Mouse (Mus musculus) MEL (cell line): ENCODE results near the gene Plekhg2.

Experiments used
- CTCF ChIP-seq, 3 experiments: IDR thresholded peaks in 2 of 3; conservative IDR thresholded peaks in 1 of 3; 2 replicates each; pipeline ENCODE4 v1.5.1; 2011 to 2012; ENCODE audit warnings: low read length in 3 of 3, low read depth in 2 of 3, mild to moderate bottlenecking in 2 of 3, improper control_type of control experiment in 1 of 3, inconsistent platforms in 1 of 3, mixed read lengths in 1 of 3, moderate library complexity in 1 of 3; ENCODE audit not compliant: control insufficient read depth in 1 of 3, insufficient read depth in 1 of 3, poor library complexity in 1 of 3, severe bottlenecking in 1 of 3
- GATA1 ChIP-seq: IDR thresholded peaks from 2 replicates; pipeline ENCODE4 v1.6.1; 2011; ENCODE audit warnings: low read depth, low read length, improper control_type of control experiment
- MAX ChIP-seq: IDR thresholded peaks from 2 replicates; pipeline ENCODE4 v1.6.1; 2011; ENCODE audit warnings: low read length, improper control_type of control experiment
- MYC ChIP-seq: IDR thresholded peaks from 2 replicates; pipeline ENCODE4 v1.6.1; 2011; ENCODE audit warnings: low read depth, mild to moderate bottlenecking, low read length, improper control_type of control experiment, moderate library complexity
- POLR2A ChIP-seq, 2 experiments: IDR thresholded peaks; 2 replicates each; pipeline ENCODE4 v1.6.1; 2011 to 2012; ENCODE audit warnings: low read length in 2 of 2, mild to moderate bottlenecking in 2 of 2, control low read depth in 1 of 2, improper control_type of control experiment in 1 of 2, low read depth in 1 of 2, moderate library complexity in 1 of 2; ENCODE audit not compliant: control insufficient read depth in 1 of 2, insufficient read depth in 1 of 2, poor library complexity in 1 of 2
- POLR2AphosphoS2 ChIP-seq: IDR thresholded peaks from 2 replicates; pipeline ENCODE4 v1.6.1; 2011; ENCODE audit warnings: low read length, improper control_type of control experiment
- TAL1 ChIP-seq: IDR thresholded peaks from 2 replicates; pipeline ENCODE4 v1.6.1; 2012; ENCODE audit warnings: mild to moderate bottlenecking, inconsistent platforms, low read length, moderate library complexity, mixed read lengths
- TCF12 ChIP-seq: IDR thresholded peaks from 2 replicates; pipeline ENCODE4 v1.6.1; 2014; ENCODE audit warnings: low read depth, mild to moderate bottlenecking, inconsistent platforms, low read length, improper control_type of control experiment, moderate library complexity
- UBTF ChIP-seq: IDR thresholded peaks from 2 replicates; pipeline ENCODE4 v1.6.1; 2012; ENCODE audit warnings: low read depth, mild to moderate bottlenecking, inconsistent platforms, low read length, improper control_type of control experiment, moderate library complexity, borderline replicate concordance; ENCODE audit not compliant: insufficient read depth
- USF2 ChIP-seq, 2 experiments: IDR thresholded peaks; 2 replicates each; pipeline ENCODE4 v1.6.1; 2011 to 2012; ENCODE audit warnings: improper control_type of control experiment in 2 of 2, low read length in 2 of 2, borderline replicate concordance in 1 of 2, inconsistent platforms in 1 of 2, low read depth in 1 of 2, mild to moderate bottlenecking in 1 of 2; ENCODE audit not compliant: insufficient read depth in 1 of 2

- TF ChIP-seq CTCF (IDR thresholded peaks at IDR 0.05 in 2 of 3, conservative IDR thresholded peaks at IDR 0.05 in 1 of 3; ENCODE audit: control insufficient read depth in 1 of 3, insufficient read depth in 1 of 3, low read depth in 2 of 3, low read length in 3 of 3, poor library complexity in 1 of 3, severe bottlenecking in 1 of 3) (no peak), POLR2A (IDR thresholded peaks at IDR 0.05; ENCODE audit: control insufficient read depth in 1 of 2, insufficient read depth in 1 of 2, low read depth in 1 of 2, low read length in 2 of 2, poor library complexity in 1 of 2) (no peak), TAL1 (no peak), MYC (no peak), TCF12 (no peak), USF2 (IDR thresholded peaks at IDR 0.05; ENCODE audit: borderline replicate concordance in 1 of 2, insufficient read depth in 1 of 2, low read depth in 1 of 2, low read length in 2 of 2) (no peak), POLR2AphosphoS2 (no peak), GATA1 (no peak), UBTF (no peak), MAX (no peak)
These were observed 4.6 kb downstream of the Plekhg2 start for GRCm38 (mm10) chr7:28367663-28368275.
